Mouse (Mus musculus) left cerebral cortex, adult 11 months (tissue): ENCODE measurements around the gene Lsm4.

Experiments
- DNase-seq: peaks from one replicate; pipeline ENCODE4 v3.0.0; 2022; ENCODE audit warnings: low spot score

Gene Lsm4

DNA sequence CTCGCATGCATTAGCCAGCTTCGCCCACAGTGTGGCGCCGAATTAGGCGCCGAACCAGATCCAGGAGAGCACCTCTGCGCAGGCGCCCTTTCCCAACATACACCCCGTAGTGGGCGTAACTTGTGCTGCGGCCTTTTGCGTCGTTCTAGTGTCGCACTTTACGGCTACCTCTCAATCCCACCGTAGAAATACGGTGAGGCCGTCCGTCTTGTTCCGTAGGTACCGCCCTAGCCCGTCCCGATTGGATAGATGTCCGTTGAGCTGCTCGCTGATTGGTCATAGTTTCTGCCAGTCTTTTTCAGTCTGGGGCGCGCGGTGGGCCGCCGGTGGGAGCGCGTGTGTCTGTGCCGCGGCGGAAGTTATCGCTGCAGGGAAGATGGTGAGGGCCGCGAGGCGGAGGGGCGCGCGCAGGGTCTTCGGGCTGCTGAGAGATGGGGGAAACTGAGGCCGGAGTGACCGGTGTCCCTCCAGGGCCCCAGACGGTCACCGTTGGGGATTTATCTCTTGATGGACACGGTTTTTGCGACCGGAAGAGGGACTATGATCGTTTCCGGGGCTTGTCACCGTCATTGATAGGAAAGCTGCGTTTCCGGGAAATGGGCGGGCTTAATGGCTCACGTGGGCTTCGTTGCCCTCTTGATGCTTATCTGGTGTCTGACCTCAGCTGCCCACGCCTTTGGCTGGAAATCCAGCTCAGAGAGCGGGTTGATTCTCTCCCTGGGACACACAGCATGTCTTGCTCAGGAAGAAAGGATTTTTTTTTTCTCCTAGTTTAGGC lies at the start of gene Lsm4:
Gene Lsm4, plus strand, starts transcription at position 170 of the 778 bp plus-strand sequence.
- peak; percentile 97 for DNase-seq

DNA sequence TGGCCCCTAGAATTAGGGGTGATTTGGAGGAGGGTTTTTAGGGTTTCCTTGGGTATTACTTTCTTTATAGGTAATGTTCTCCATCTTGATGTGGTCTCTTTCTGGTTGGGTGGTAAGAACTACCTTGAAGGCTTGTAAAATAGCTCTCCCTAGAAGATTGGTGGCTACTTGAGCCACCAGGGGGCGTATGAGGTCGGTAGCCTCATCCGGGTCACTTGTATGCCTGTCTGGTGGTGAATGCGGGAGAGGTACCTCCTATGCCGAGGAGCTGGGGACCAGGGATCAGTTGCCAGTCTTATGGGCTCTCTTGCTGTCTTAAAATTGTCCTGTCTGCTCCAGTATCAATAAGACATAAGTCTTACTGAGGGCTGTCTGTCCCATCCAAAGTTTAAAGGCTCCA lies 47.9 kb upstream of the Lsm4 start:
- DNase-seq: no peak

- DNase-seq: no peak
These were observed 46.0 kb upstream of the Lsm4 start for GRCm38 (mm10) chr8:70627041-70627440.

GRCm38 (mm10) chr8:70628986-70629490 lies 44.0 kb upstream of the Lsm4 start:
- DNase-seq: no peak

DNA sequence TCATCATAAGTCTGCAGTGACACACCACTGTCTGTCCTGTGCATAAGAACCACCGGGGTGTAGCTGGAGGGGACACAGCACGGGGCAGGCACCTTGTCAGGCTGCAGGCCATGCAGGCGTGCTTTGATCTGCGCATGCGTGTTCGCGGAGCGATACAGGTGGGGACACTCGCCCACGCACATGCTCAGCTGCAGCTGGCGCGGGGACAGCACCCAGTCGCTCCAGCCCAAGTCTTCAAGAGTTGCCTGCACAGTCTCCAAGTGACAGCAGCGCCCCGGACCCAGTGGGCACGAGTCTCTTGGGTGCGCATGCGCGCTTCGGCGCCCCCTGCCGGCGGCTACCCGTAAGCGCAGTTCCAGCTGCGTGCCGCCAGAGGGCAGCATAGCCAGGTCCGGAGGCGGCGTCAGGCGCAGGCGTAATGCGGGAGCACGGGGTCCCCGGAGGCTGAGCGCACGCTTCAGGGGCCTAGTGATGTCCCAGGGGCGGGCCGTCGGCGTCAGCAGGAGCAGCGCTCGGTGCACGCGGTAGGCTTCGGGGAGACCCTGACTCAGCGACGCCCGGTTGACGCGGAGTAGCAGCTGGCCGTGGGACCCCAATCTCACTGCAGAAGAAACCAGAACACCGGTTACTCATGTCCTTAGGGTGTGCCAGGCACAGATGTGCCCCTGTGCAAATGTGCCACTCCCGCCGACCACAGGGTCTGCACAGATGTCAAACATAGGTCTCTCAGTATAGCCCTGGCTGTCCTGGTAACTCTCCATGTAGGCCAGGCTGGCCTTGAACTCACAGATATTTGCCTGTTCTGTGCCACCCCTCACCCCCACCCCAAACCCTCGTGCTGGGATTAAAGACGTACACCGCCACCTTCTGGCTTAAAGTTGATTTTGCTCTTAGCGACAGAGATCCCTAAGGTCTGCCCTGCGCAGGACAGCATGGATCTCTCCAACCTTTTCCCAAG lies 43.2 kb upstream of the Lsm4 start:
- peak; percentile 88 for DNase-seq

- no peak for DNase-seq
These were observed 42.3 kb upstream of the Lsm4 start for GRCm38 (mm10) chr8:70630532-70631381.

- no peak for DNase-seq
These were observed 41.6 kb upstream of the Lsm4 start for GRCm38 (mm10) chr8:70631436-70631835.

- DNase-seq: no peak
These were observed 40.6 kb upstream of the Lsm4 start, which contains the start of gene Gdf15 for GRCm38 (mm10) chr8:70632346-70632892. Gdf15 (minus strand) TSS chr8:70632456.

DNA sequence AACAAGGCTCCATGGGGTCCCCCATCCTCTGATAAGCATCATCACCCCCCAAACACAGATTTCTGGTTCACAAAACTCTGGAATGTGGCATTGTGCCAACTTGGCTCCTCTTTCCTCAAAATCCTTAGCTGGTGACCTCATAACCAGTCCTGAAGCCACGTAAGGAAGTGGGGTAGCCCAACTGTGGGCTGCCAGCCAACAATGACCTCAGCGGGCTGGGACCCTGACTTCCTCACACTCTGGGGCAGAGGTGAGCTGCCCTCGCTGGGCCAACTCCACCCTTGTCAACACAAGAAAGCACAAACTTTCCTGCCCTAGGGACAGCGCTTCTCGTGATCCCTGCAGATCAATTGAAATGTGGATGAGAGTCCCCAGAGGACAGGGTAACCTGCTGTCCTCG lies 39.0 kb upstream of the Lsm4 start:
- DNase-seq: no peak

DNA sequence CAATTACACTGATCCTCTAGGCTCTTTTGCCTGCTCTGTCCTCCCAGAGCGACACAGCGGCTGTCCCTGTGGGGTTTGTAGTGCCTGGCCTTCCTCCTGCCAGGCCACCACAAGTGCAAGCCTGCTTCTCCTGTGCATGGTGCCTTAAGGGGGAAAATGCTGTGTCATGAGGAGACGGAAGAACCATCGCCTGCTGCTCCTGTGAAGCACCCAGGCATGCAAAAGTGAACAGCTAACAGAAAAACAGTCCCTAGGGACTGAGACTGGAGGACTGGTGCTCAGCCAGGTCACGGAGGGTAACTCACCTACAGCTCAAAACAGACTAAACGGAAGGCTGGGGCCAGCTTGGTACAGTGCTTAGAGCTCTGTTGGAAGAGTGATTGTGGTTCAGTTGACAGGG lies 37.5 kb upstream of the Lsm4 start:
- DNase-seq: no peak

DNA sequence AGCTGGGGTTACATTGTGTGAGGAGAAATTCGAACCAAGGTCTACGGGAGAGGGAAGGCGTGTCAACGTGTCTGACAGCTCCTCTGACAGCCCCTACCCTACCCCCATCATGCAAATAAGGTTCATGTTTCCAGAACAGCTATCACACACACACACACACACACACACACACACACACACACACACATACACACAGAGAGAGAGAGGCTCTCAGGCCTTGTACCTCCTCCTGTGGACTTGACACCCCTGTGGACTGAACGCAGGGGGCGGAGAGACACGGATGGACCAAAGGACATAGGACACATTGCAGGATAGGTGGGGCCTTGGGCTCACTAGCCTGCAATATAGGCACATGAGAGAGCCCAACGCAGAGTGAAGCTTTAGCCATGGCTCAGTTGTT lies 36.2 kb upstream of the Lsm4 start:
- no peak for DNase-seq

- no peak for DNase-seq
These were observed 34.3 kb upstream of the Lsm4 start for GRCm38 (mm10) chr8:70638752-70639151.

DNA sequence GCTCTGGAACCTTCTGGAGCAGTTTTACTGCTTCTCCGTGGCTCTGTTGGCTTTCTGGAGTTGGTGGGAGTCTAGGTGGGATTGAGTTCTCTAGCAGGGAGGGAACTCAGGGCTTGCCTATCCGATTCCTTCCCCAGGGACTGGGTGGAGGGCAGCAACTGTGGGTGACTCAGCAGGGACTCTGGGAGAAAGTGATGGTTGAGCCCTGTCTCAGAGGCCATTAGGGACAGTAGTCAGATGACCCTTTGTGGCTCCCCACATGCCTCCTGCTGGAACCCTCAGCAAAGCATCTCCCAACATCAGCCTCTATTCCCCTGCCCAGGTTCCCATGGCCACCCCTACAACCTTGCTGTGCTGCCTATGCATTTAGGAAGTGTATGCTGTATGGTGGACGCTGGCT lies 30.0 kb upstream of the Lsm4 start:
- no peak for DNase-seq

- DNase-seq: no peak
These were observed 29.0 kb upstream of the Lsm4 start for GRCm38 (mm10) chr8:70644065-70644464.

DNA sequence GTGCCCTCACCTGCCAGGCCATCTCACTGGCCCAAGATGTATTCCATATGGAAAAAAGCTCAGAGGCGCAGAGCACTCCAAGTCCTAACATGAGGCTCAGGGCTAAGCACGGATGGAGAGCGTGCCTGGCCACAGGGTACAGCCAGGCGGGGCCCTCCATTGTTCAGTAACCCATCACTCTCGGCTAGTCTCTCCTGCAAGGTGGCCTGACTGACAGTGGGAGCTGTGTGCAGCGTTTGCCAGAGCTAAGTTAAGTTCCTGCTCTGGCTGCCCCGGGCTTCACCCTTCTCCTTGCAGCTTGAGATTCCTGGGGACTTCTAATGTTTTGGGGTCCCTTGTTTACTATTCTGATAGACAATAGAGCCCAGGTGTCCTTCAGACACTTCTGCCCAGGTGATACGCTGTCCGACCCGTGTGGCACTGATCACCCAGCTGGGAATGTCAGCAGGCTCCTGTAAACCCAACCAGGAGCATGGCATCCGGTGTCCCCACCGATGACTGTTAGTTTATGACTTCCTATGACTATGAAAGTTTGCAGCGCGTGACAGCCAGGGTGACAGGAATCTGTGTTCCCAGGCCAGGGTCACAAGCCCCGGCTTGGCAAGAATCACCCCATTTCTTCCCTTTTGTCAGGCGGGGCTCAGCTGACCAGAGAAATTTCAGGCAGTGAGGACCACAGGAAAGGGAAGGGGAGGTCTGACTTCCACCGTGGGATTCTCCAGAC lies 27.4 kb upstream of the Lsm4 start:
- DNase-seq: no peak

DNA sequence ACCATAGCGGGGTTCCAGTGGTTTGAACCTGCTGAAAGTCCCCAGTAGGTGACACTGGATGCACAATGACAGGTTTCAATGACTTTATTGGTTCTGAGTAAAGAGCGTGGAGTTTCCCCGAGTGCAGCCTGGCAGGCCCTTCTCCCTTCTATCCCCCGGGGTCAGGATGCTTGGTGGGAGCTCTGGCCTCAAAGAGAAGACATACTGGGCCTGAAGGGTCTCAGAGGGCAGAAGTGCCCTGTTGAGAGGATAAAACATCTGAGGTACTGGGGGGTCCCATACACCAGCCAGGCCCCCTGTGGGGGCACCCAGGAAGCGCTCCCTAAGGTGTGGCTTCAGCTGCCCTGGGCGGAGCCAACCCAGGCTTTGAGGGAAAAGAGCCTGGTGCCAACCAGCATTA lies 26.7 kb upstream of the Lsm4 start:
- no peak for DNase-seq

DNA sequence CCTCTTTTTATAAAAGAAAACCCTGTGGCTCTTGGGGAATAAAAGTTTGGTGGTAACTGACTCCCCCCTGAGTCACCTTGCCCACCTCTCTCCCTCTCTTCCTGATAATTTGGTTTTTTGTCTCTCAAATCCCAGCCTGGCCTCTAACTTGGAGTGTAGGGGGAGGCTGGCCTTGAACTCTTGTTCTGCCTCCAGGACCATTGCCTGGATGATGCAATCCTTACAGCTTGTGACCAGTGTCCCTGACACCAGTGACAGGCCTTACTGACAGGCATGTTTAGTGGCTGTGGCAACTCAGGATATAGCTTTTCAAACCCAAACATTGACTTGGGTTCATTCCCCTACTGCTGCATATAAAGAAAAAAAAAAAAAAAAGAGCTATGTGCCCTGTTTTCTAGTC lies 26.3 kb upstream of the Lsm4 start:
- DNase-seq: no peak

DNA sequence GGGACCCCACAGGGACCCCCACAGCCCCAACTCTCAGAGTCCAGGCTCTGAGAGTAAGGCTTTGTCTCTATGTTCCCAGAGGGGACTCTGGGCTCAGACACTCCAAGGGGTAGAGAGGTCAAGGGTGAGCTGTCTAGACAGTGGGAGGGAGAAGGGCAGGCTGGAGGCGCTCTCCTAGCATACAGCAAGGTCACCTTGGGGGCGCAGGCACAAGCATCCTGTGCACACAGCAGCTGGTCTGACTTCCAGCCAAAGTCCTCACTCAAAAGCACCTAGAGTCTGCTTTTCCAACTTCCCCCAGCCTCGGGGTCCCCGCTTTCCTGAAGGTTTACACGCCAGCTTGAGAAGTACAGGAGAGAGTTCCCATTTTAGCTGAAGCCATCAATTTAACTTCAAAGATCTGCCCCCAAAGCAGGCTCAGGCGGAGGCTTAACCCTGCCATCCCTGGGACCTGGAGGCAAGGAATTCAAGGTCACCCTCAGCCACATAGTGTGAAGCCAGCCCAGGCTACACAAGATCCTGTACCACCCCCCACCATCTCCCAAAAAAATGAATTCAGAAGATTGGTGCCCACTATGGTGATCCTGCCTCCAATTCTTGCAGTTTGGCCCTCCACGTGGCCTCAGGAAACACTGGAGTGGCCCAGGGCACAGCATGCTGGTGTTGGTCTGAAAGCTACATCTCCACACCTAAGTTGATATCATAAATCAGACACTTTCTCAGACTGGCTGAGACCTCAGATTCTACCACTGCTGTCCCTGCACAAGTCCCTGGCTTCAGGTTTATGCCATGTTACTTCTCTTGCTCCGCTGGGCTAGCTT lies 25.5 kb upstream of the Lsm4 start:
- DNase-seq: no peak

DNA sequence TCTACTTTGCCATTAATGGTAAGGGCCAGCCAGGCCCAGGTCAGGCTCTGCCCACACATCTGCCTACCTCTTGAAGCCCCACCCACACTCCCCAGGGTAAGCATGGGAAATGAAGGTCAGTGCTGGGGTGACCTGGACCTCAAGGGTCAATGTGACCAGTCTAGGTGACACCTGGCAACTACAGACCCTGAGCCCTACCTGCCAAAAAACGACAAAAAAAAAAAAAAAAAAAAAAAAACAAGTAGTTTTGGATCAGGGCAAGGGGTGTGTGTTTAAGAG lies 24.9 kb upstream of the Lsm4 start:
- no peak for DNase-seq

- DNase-seq: no peak
These were observed 24.1 kb upstream of the Lsm4 start for GRCm38 (mm10) chr8:70648921-70649320.
